Mouse (Mus musculus) E14TG2a.4 (cell line): ENCODE results near the gene H2-Eb1.

Experiments used
- CTCF ChIP-seq: conservative IDR thresholded peaks from 2 replicates; pipeline ENCODE4 v1.5.1; 2014; ENCODE audit warnings: low read length
- POU5F1 ChIP-seq: IDR thresholded peaks from 2 replicates; pipeline ENCODE4 v1.6.1; 2014; ENCODE audit warnings: low read length, borderline replicate concordance

GRCm38 (mm10) chr17:34363676-34364310 lies 58.1 kb downstream of the H2-Eb1 start:
- TF ChIP-seq CTCF (no peak), POU5F1 (no peak)
